Mouse (Mus musculus) thymus, adult 2 months (tissue): Measurements from ENCODE around the gene Fam227a.

Source experiments
- CTCF ChIP-seq: fragments of 200-500 bp; IDR thresholded peaks from 2 replicates; pipeline ENCODE4 v1.5.1; 2012; ENCODE audit warnings: mild to moderate bottlenecking, control low read depth, low read length, moderate library complexity, borderline replicate concordance; ENCODE audit not compliant: control insufficient read depth, poor library complexity, insufficient read depth; ENCODE audit errors: extremely low read depth
- POLR2A ChIP-seq: fragments of 200-500 bp; IDR thresholded peaks from 2 replicates; pipeline ENCODE4 v1.6.1; 2012; ENCODE audit warnings: mild to moderate bottlenecking, low read length, control low read depth, moderate library complexity; ENCODE audit not compliant: control insufficient read depth, poor library complexity, insufficient read depth; ENCODE audit errors: extremely low read depth

GRCm38 (mm10) chr15:79689662-79690425 is 31.1 kb upstream of the Fam227a start:
- TF ChIP-seq CTCF (no peak), POLR2A (no peak)
